Mouse (Mus musculus) megakaryocyte, embryonic 14.5 days (primary cell): ENCODE measurements around the gene 4930558K02Rik.

Experiments used
- FLI1 ChIP-seq: IDR thresholded peaks from 2 replicates; pipeline ENCODE4 v1.6.1; 2012; ENCODE audit warnings: low read length, inconsistent platforms, mixed read lengths
- GATA1 ChIP-seq: IDR thresholded peaks from 3 replicates; pipeline ENCODE4 v1.6.1; 2012; ENCODE audit warnings: mixed read lengths, low read length, inconsistent platforms, borderline replicate concordance

- TF ChIP-seq FLI1 (no peak), GATA1 (no peak)
These were observed 21.2 kb downstream of the 4930558K02Rik start for GRCm38 (mm10) chr1:161957964-161958950.
